Mouse (Mus musculus) adrenal gland, postnatal 25 days (tissue): Measurements from ENCODE around the gene Glis2. TPM values are rescaled to one million over a fixed set of nuclear protein-coding genes. Genes with fewer than 3 reads are reported as not detected.
A peak's percentile ranks its signal among the peaks of the same experiment; 100 is the strongest.
"Not testable (repeated sequence)": the region's sequence is repeated elsewhere in the genome, so short reads cannot be mapped to it uniquely, and the experiment has no call there.

Source experiments
- DNase-seq: peaks from one replicate; pipeline ENCODE4 v3.0.0; 2021; ENCODE audit warnings: mixed read lengths
- long read RNA-seq: library from polyadenylated mRNA; stranded (forward); transcript quantifications from one replicate; pipeline ENCODE4 v2.0.0, GENCODE M21; 2021
- total RNA-seq: library from RNA; stranded (reverse); gene quantifications from 2 replicates; pipeline ENCODE4 v1.2.3, GENCODE M21; 2021

Gene Glis2
- total RNA-seq = 17.1 and 23.0 TPM in 2 replicates
- long read RNA-seq, partial matches to known transcripts = 1 of 5 reads
- long read RNA-seq, other reads (novel, unspliced or antisense) = 3 of 5 reads

- DNase-seq = peak; percentile 77
Measured at GRCm38 (mm10) chr16:4593971-4594813, at the start of gene Glis2. Gene Glis2 (plus strand): TSS chr16:4594713.

DNA sequence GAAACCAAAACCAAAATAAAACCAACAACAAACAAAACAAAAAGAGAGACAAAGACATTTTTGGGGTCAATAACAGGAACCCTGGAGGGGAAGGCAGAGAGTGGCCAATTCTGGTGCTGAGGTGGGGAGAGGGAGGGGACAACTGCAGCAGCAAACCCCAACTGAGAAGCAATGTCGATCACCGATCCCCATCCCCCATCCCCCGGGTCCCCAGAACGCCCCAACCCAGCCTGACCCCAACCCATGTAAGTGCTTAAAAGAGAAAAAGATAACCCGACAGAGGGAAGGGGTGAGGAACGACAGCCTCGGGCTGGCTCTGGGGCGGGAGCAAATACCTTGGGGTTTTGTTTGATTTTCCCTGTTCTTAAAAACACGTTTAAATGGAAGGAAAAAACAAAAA lies 49.7 kb upstream of the Glis2 start:
- no peak for DNase-seq

- no peak for DNase-seq
Measured at GRCm38 (mm10) chr16:4546838-4547237, 47.7 kb upstream of the Glis2 start.

- DNase-seq = no peak
Measured at GRCm38 (mm10) chr16:4547611-4548010, 46.9 kb upstream of the Glis2 start.

GRCm38 (mm10) chr16:4548953-4549688 lies 45.4 kb upstream of the Glis2 start:
- DNase-seq = no peak

- DNase-seq = peak; percentile 69
Measured at GRCm38 (mm10) chr16:4551056-4551455, 43.5 kb upstream of the Glis2 start.

DNA sequence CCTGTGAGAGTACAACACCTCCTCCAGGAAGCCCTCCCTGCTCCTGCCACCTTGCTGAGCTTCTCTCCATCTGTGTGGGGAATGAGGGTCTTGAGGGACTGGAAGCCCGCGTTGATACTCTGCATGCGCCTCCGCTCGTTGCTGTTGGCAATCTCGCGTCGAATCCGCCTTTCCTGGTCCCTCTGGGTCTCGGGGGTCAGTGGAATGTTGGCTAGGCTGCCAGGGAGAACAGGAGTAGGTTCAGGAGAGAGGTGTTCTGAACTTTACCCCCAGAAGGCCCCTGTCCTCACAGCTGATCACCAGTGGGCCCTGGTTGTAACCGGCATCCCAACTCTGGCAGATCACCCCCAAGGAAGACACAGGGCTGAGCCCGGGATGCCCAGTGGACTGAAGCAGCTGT lies 42.6 kb upstream of the Glis2 start:
- DNase-seq = no peak

GRCm38 (mm10) chr16:4552829-4553550 lies 41.5 kb upstream of the Glis2 start:
- DNase-seq = no peak

- no peak for DNase-seq
Measured at GRCm38 (mm10) chr16:4555555-4555954, 39.0 kb upstream of the Glis2 start.

GRCm38 (mm10) chr16:4557085-4557484 lies 37.4 kb upstream of the Glis2 start:
- no peak for DNase-seq

GRCm38 (mm10) chr16:4557949-4558348 lies 36.6 kb upstream of the Glis2 start:
- DNase-seq = peak; percentile 73

DNA sequence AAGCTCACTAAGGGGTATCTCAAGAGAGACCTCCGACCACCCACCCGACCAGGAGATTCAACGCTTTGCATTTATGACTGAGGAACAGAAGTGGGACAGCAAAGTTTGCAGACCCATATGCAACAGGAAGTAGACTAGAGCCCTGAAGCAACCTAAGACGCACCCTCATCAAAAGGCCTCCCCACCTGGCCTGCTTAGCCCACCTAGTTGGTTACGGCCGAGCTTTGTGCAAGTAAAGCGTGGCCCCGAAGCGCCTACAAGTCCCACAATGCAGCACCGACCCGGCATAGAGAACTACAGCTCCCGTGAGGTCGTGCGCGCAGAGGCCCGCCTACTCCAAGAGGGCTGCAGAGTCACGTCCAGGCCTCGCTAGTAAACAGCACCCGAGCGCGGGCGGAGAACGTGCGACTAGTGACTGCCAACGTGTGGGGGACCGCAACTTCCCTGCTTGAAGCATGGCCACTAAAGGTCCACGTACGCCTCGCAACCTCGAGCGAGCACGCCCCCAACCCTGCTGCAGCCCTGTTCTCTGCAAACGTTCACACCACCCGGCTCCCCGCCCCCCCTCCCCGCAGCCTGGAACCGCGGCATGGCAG lies 36.0 kb upstream of the Glis2 start:
- peak; percentile 89 for DNase-seq

GRCm38 (mm10) chr16:4558980-4559631 lies 35.4 kb upstream of the Glis2 start:
- DNase-seq = peak; percentile 61

DNA sequence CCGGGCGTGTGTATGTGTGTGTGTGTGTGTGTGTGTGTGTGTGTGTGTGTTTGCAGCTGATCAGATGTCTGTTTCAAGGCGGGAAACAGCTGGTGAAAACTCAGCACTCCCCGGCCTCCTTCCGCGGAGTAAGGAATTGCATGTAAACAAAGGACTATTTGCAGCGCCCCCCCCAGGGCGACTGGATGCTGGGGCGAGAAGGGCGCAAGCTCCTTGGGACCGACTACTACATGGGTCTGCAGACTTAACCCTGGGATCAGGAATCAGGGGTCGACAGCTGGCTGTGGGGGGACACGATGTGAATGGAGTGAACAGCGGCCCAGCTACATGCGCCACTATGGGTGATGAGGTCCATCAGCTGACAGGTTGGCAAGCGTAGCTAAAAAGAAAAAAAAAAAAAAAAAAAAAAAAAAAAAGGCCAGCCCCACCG lies 34.8 kb upstream of the Glis2 start, which contains the start of gene Tfap4:
TSS of gene Tfap4 (minus strand) at position 140 of the 430 bp plus-strand sequence.
- DNase-seq = peak; percentile 72

DNA sequence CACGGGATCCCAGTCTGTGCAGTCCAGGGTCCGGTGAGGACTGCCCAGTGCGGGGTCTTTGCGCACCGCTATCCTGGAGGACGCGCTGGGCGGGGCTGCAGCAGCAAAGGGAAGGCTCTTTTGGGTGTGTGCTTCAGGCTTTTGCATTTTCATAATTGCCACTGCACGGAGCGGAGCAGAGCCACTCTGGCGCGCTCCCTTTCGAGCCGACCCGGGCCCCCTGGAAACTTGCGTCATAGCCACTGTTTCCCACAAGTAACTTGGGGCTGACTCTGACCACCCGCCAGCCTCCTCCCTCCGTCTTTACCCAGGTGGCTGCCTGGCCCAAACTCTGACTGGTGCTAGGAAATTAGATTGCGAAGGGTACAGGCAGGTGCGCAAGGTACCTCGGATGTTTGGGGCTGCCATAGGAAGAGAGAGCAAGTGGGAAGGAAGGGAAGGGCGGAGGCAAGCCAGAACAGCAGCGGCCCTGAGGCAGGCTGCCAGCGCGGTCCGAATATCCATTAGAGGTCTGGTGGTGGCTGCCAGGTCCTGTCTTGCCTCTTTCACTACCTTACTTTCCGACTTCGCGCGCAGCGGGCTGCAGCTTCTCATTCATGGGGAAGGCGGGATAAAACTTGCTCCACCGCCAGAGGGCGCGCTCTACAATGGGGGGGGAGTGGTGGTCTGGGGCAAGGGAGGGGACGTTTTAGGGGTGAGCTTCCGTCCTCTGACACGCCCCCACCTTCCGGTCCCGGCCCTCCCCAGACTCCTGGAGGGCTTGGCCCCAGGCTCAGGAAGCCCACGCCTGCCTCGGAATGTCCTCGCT lies 34.2 kb upstream of the Glis2 start:
- DNase-seq = peak; percentile 73

DNA sequence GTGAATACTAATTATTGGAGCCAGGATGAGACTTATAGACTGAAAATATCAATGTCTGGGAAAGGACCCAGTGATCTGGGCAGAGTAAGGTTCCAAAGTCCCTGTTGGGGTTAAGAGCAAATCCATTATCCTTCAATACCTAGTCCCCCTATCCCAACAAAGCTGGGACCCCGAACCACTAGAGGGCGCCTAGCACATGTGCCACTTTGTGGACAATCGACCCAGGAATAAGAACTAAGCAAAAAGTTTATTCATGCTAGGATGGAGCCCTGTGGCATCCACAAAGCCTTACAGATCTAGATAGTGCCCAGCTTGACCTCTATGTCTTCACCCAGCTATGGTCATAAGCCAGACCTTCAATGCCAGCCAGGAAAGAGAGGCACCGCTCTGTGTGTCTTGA lies 26.6 kb upstream of the Glis2 start:
- peak; percentile 88 for DNase-seq

GRCm38 (mm10) chr16:4570737-4571136 lies 23.8 kb upstream of the Glis2 start:
- no peak for DNase-seq

- no peak for DNase-seq
Measured at GRCm38 (mm10) chr16:4576038-4576437, 18.5 kb upstream of the Glis2 start.

- DNase-seq = no peak
Measured at GRCm38 (mm10) chr16:4576873-4577272, 17.6 kb upstream of the Glis2 start.

GRCm38 (mm10) chr16:4578630-4579029 lies 15.9 kb upstream of the Glis2 start:
- DNase-seq = no peak

GRCm38 (mm10) chr16:4581179-4581578 lies 13.3 kb upstream of the Glis2 start:
- not testable (repeated sequence) for DNase-seq
